Mouse (Mus musculus) thymus, postnatal 36 days (tissue): ENCODE measurements at regions not wholly inside any gene's neighbourhood (a gene's known extent, or its start where the extent isn't known, plus 50 kb on each side); places are given as distances from the start of the nearest gene placed in this dataset.
A peak's percentile ranks its signal among the peaks of the same experiment; 100 is the strongest.
"Not testable (repeated sequence)": the region's sequence is repeated elsewhere in the genome, so short reads cannot be mapped to it uniquely, and the experiment has no call there.

ENCODE experiments used
- DNase-seq, 2 experiments: peaks; one replicate each; pipeline ENCODE4 v3.0.0; 2022; ENCODE audit warnings: mixed read lengths in 2 of 2

- DNase-seq, result peak in 1 of 2 experiments; percentile 5
Measured at GRCm38 (mm10) chr2:39420696-39421095, 194.4 kb upstream of the Ppp6c start.

DNA sequence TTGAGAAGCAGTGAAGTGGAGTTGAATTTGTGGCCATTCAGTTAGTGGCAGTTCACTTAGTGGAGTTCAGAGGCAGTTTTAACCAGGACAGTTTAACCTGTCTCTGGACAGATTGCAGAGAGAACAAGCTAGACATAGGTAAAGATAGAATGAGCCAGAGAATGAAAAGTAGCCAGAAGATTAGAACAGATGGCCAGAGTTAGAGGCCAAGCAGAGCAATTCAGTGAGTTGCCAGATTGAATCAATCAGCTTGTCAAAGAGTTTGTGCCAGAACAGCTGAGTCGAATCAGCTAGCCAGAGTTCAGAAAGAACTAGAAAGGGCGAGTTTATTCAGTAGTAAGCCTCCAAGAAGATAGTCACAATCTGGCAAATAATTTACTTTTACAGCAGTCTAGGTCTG lies 174.1 kb upstream of the Ppp6c start:
- DNase-seq, result no peak

DNA sequence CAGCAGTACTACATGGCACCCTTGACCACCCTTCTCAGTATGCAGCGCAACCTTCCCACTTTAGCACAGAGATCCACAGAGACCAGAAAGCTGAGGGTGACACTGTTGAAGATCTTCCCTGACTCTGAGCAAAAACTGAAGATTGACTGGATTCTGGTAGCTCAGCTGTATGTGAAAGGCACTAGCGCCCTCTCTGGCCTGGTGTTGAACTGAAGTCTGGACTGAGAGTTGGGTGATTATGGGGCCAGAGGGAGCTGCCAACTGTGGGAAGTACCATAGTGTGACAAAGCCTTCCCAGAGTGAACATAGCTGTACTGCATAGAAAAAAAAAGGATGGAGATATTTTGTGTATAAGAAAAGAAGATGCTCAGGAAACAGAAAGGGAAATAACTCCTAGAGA lies 173.3 kb upstream of the Ppp6c start:
- no peak for DNase-seq

GRCm38 (mm10) chr2:39394643-39395042 lies 168.4 kb upstream of the Ppp6c start:
- no peak for DNase-seq

DNA sequence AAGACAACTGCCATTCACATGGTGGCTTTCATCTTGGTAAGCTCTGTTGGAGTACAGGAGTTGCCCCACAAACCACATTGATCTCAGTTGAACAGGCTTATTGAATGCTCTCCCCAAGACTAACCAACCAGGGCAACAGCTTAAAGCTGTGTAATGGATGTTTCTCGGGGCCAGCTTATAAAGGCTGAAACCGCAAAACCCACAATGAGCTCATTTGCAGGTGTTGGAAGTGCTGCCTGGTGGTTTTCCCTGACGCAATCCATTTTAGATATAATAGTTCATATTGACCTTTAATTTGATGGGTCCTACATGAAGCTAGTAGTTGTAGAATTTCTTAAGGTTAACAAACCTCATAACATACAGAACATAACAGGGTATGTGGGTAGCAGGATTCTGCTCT lies 151.0 kb upstream of the Ppp6c start:
- no peak for DNase-seq

DNA sequence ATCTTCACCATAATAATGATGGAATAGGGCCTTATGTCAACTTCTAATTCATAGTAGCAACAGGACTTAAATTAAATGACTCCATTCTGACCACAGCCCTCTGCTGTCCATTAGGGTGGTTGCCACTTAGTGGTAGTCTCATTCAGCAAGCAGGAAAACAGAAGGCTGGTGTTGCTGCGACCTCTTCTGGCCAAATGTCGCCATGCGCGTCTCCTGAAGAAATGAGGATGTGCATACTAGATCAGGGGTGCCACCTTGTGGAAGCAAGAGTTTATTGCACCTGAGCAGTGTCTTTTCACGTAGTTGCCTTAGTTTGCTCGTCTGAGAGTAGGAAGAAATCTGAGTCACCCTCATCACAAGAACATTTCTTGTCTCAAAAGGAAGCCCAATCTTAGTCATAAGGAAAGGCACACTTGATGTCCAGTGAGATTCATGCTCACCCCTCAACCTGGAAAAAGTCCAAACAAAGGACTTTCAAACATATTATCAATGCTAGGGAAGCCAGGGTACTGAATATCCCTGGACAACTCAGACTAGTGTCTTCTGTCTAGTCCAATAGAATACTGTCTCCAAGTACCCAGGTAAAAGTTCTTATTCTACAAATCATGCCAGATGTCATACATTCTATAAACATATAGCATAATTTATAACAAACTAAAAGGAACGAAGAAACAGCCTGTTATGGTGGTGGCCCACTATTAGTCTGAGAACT lies 147.0 kb upstream of the Ppp6c start:
- DNase-seq, result peak; percentile 85 to 88

DNA sequence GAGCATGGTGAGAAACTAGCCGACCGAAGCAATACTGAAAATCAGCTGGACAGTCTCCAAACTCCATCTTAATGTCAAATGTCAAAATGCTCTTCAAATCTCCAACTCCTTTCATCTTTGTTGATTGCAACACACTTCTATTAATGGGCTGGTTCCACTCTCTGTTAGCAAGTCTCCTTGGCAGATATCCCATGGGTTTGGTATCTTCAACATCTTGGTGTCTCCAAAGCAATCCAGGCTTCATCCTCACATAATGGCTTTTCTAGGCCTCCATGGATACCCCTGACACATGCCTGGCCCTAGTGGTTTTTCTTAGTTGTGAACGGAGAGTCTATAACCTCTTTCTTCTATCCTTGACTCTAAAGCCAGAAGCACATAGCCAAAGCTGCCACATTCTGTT lies 118.0 kb upstream of the Ppp6c start:
- DNase-seq, result no peak

- no peak for DNase-seq
Measured at GRCm38 (mm10) chr2:39340406-39340805, 114.2 kb upstream of the Ppp6c start.

DNA sequence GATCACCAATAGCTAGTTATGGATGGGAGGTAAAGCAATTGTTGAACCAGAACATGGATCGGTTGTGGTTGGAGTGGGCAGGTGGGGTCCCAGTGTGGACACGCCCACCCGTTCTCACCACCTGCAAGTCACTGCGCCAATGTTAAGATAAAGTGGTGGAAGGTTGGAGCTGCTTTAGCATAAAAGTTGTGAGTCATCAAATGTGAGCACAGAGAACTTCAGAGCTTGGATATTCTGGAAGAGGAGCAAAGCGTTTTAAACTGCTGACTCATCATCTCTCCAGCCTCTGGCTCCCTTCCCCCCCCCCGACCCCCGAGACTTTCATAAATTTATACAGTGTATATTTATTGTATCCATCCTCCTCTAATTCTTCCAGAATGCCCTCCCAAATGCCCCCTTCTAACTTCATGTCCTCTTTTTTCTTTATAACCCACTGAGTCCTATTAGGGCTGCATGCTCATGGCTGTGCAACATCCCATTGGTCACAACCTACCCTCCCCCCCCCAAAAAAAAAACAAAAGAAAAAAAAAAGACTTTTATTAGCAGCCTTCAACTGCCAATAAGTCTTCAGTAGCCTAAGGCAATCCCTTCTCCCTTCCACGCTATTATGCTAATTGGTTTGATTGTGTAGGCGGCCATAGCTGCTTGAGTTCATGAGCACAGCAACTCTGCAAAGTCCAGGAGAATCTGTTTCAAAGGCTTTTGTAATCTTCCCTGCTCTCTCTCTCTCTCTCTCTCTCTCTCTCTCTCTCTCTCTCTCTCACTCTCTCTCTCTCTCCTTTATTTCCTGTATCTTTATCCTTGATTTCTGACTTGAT lies 112.8 kb upstream of the Ppp6c start:
- no peak for DNase-seq

DNA sequence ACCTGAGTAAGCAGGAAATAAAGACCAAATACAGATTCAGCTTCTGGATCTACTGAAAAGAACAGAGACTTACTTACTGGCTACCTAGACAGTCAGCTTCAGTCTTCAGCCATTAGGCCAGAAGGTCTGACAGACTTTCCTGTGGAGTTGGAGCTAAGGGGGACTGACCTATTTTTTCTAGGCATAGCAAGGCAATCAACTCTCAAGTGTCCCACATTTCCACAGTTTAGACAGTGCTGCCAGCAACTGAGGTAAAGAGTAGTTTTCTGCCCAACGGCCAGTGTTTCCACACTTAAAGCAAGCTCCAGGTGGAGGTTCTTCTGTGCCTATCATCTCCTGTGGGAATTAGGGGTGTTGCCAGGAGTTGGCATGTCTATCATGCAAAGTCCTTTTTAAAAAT lies 111.3 kb upstream of the Ppp6c start:
- DNase-seq, result no peak

- DNase-seq, result peak; percentile 47 to 65
Measured at GRCm38 (mm10) chr2:39325715-39326493, 99.7 kb upstream of the Ppp6c start.

DNA sequence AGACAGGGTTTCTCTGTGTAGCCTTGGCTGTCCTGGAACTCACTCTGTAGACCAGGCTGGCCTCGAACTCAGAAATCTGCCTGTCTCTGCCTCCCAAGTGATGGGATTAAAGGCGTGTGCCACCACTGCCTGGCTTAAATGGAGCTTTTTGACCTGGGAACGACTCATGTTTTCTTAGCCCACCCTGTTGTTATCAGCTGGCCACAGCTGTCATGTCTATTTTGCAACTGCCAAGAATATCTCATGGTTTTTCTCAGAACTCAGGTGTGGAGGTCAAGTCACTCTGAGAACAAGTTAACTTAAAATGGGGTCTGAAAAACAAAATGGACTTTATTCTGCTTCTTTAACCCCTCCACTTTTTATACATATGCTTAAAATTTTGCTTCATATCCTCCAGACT lies 98.9 kb upstream of the Ppp6c start:
- not testable (repeated sequence) for DNase-seq

DNA sequence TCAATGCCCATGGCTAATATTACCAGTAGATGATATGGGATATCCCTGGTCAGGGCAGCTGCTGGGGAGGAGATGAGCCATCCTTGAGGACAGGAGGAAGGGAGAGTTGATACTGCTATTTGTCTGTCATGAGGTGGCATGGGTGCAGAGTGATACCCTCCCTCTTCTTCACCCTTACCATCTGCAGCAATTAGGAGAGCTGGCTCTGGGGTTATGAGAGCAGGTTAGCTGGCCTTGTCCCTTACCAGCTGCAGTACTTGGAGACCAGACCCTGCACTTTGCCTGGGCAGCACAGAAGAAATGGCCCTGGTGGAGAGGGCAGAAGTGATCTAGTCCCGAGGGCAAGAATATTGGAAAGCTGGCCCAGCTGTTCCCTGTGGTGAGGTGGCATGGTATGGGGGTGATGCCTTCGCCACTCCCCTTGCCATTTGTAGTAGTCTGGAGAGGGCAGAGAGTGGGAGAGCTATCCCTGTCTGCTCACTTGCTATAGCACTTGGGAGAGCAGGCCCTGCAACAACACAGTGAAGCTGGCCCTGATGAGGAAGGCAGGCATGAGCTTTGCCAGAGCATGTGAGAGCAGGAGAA lies 73.6 kb upstream of the Ppp6c start:
- no peak for DNase-seq

GRCm38 (mm10) chr2:39299290-39299689 lies 73.0 kb upstream of the Ppp6c start:
- no peak for DNase-seq

DNA sequence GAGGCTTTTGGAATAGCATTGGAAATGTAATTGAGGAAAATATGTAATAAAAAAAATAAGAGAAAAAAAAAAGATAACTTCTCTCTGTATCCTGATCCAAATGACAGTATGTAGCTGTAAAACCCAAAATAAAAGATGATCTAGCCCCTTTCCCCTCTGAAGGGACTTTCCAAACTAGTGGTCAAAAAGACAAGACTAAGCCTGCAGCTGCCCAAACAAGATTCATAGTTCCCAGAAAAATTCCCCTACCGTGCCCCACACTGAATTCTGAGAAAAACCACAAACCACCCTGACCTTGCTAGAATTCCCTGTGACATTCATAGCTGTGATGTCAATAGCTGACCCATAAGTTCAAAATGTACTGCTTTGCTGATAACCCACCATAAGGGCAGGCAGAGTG lies 69.2 kb upstream of the Ppp6c start:
- DNase-seq, result no peak

DNA sequence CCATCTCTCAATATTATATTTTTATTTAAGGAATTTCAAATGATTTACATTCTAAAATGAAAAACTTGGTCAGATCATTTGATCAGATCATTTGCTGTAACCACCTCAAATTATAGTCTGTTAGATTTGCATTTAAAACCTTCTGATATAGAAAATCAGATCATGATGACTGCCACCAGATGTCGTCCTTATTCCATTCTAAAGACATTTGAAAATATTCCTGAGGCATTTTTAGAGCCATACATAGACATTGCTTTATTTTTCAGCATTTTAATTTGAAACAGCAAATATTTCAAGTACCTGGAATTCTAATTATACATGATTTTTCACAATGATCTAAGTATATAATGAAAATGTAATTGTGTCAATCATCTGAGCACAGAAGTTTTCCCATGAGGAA lies 52.0 kb upstream of the Ppp6c start:
- DNase-seq, result no peak
